Mouse (Mus musculus): ENCODE data around the gene Bin2. TPM values are rescaled to one million over a fixed set of nuclear protein-coding genes. Genes with fewer than 3 reads are reported as not detected.
A peak's percentile ranks its signal among the peaks of the same experiment; 100 is the strongest.

Gene Bin2
- 309 and 324 TPM in 2 replicates for total RNA-seq (2015)
- 275 and 304 TPM in 2 replicates for total RNA-seq (2017)

GRCm38 (mm10) chr15:100669337-100669736 lies at the start of gene Bin2:
Bin2 (minus strand) TSS chr15:100669553.
- peak; percentile 68 for ATAC-seq (ENCODE audit: poor library complexity, severe bottlenecking)

DNA sequence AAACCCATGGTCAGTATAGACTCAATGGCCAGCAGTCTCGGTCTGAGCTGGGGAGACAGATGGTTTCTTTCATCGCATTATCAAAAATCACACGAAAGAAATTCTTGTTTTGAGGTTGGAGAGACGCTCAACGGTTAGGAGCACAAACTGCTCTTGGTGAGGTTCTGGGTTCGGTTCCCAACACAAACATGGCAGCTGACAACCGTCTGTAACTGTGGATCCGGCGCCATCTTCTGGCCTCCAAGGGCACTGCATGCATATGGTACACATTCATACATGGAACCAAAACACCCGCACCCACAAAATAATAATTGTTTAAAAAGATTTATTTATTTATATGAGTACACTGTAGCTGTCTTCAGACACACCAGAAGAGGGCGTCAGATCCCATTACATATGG lies 49.2 kb upstream of the Bin2 start:
- no peak for ATAC-seq (ENCODE audit: poor library complexity, severe bottlenecking)

- peak; percentile 86 for ATAC-seq (ENCODE audit: poor library complexity, severe bottlenecking)
Measured at GRCm38 (mm10) chr15:100717933-100718332, 48.6 kb upstream of the Bin2 start.

DNA sequence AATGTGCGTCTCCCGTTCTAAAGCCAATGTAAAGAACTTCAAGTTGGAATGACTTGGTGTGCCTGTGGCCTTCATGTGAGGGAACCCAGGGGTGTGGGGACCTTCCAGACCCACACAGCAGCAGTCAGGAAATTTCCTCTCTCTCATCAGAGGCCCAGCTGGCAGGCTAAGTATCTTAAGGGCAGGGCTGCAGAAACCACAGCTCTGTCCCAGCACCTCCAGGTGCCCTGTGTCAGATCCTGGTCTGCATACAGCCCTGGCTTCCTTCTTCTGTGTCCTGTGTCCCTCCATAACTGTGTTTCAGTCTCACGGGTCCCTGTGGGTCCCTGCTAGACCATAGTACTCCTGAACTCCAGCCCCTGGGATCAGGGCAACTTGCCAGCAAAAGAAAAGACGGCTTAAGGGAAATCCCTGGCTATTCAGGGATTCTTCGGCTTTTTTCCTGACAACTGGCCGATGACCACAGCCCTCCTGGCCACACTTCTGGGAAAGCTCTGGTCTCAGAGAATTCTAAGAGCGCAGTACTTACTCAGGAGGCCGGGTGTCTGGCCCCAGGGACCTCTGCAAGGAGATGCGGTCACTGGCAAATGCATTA lies 46.1 kb upstream of the Bin2 start:
- ATAC-seq (ENCODE audit: poor library complexity, severe bottlenecking) = no peak

GRCm38 (mm10) chr15:100714470-100714869 lies 45.1 kb upstream of the Bin2 start:
- no peak for ATAC-seq (ENCODE audit: poor library complexity, severe bottlenecking)

DNA sequence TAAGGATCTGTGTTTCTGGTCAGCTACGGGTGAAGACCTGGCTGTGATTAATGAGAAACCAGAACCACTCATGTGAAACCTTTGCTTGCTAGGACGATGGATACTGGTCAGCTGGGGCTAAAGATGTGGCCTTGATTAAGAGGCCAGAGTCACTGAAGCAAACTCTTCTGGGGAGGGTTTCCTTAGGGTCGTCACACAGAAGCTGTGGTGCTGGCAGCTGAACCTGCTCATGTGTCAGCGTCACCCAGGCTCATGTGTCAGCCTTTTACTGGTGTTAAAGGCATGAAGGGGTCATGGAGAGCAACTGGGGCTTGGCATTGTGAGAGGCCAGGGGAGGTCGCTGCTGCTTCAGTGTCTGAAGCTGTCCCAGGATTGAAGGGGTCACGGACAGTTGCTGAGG lies 41.5 kb upstream of the Bin2 start:
- no peak for ATAC-seq (ENCODE audit: poor library complexity, severe bottlenecking)

DNA sequence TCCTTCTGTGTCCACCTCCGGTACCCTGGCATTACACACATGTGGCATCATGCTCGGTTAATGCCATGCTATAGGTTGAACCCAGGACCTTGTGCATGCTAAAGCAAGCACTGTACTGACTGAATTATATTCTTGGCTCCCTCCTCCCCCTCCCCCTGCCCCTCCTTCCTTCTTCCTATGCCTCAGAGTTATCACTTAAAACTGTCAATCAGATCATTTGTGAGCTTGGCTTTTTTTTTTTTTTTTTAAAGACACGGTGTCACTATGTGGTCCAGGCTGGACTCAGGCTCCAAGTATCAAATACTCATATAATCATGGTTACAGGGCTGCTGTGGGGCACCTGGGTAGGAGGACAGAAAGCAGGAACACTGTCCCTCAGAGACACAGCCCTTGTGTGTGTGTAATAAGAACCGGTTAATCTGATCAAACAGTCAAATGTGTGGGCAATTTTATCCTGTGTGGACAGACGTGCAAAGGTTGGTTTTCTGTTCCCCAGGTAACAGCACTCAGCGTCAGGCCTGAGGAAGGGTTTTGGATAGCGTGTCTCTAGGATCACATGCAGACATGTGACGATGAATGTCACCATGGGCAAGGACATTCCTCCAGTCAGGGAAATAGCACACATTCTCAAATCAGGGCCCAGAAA lies 39.2 kb upstream of the Bin2 start:
- ATAC-seq (ENCODE audit: poor library complexity, severe bottlenecking) = no peak

GRCm38 (mm10) chr15:100706226-100706625 lies 36.9 kb upstream of the Bin2 start:
- ATAC-seq (ENCODE audit: poor library complexity, severe bottlenecking) = peak; percentile 96

- ATAC-seq (ENCODE audit: poor library complexity, severe bottlenecking) = no peak
Measured at GRCm38 (mm10) chr15:100705376-100705775, 36.0 kb upstream of the Bin2 start.

- ATAC-seq (ENCODE audit: poor library complexity, severe bottlenecking) = no peak
Measured at GRCm38 (mm10) chr15:100703913-100704312, 34.6 kb upstream of the Bin2 start.

DNA sequence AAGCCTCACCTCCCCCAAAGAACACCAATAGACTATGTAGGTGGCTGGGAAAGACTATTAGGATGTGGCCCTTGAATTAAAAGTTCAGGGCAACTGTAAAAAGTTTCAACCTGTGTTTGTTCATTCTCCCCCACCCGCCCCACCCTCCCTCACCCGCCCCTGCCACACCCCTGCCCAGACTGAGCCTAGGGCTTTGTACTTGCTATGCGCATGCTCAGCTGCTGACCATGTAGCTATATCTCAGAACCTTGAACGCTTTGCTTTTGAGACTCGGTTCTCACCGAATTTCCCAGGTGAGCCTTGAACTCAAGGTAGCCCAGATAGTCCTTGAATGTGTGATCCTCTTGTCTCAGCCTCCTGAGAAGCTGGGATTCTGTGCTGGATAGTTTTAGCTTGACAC lies 32.5 kb upstream of the Bin2 start:
- ATAC-seq (ENCODE audit: poor library complexity, severe bottlenecking) = no peak

- ATAC-seq (ENCODE audit: poor library complexity, severe bottlenecking) = no peak
Measured at GRCm38 (mm10) chr15:100701108-100701507, 31.8 kb upstream of the Bin2 start.

- ATAC-seq (ENCODE audit: poor library complexity, severe bottlenecking) = no peak
Measured at GRCm38 (mm10) chr15:100700424-100700823, 31.1 kb upstream of the Bin2 start.

GRCm38 (mm10) chr15:100699386-100699785 lies 30.0 kb upstream of the Bin2 start:
- peak; percentile 78 for ATAC-seq (ENCODE audit: poor library complexity, severe bottlenecking)

DNA sequence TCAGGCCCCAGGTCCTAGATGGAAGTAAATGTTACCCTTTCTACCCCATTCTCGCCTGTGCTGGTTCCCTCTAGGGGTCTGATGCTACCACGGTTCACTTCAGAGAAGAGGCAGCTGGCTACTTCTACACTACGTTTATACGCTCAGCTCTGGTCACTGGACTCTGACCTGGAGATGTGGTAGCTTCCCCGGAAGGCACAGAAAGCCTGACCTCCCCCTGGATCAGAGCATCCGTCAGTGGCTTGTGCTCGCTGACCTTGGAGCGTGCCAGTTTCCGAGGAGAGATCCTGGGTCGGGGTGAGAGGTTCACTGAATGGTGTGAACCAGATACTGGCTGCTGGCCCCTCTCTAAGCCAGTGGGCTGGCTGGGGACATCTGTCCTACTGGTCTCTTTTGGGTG lies 28.7 kb upstream of the Bin2 start:
- ATAC-seq (ENCODE audit: poor library complexity, severe bottlenecking) = no peak

GRCm38 (mm10) chr15:100694406-100694805 lies 25.1 kb upstream of the Bin2 start:
- no peak for ATAC-seq (ENCODE audit: poor library complexity, severe bottlenecking)

- ATAC-seq (ENCODE audit: poor library complexity, severe bottlenecking) = no peak
Measured at GRCm38 (mm10) chr15:100691990-100692389, 22.6 kb upstream of the Bin2 start.

DNA sequence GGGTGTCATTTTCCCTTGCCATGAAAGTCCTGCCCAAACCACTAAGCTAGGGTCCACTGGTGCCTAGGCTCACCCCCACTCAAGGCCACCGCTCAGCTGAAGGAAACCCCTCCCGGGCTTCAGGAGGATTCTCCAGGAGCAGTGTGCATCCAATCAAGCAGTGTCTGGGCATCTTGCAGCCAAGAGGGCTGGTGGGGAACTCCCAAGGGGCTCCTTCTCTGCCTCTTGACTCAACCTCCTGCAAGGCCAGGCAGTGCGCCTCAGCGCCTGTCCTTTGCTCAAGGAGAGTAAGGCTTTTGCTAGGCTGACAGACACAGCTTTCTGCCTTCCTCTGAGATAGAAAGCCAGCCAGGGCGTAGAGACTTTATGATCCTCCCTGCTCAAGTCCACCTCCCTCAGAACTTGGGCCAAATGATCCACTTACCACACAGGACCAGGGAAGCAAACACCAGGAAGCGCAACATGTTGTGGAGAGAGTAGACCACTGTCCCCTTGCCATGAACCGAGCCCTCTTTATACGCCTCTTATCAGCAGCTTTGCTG lies 18.1 kb upstream of the Bin2 start, which contains the start of gene Cela1:
Gene Cela1 (minus strand): TSS at position 492 of the 542 bp plus-strand sequence.
- ATAC-seq (ENCODE audit: poor library complexity, severe bottlenecking) = 0 out of 2 replicates have a peak, but pooled peaks have one; percentile 6

DNA sequence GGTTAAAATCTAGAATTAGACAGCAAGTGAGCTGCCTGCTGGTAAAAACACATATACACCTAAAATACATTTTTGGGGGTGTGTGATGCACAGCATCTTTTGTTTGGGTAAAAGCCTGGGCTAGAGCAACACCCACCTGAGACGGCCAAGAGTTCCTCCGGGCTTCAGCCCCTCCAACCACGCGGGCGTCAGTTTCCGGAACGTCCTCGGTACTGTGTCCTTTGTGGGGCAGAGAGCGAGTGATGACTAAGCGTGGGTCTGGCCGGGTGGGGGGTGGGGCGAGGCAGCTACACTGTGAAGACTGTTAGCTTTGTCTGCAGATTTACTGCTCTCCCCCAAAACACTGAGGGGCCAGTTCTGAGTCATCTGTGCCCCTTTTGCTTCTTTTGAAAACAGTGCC lies 17.6 kb upstream of the Bin2 start:
- ATAC-seq (ENCODE audit: poor library complexity, severe bottlenecking) = peak; percentile 83

- no peak for ATAC-seq (ENCODE audit: poor library complexity, severe bottlenecking)
Measured at GRCm38 (mm10) chr15:100686434-100686833, 17.1 kb upstream of the Bin2 start.

DNA sequence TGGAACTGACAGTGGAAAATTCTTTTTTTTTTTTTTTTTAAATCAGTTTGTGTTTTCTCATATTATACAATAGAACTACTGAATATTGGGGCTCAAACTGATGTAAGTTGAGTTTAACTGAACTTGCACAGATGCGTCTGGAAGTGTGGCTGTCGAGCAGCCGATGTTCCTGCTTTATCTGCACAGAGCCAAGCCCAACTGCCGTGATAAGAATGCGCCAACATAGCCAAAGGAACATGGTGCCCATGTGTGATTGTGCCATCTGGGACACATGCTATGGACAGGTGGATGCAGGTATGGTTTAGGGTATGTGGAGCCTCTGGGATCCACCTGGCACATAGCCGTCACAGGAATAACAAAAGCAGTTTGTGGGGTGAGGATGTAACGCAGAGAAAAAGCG lies 16.5 kb upstream of the Bin2 start:
- ATAC-seq (ENCODE audit: poor library complexity, severe bottlenecking) = no peak

DNA sequence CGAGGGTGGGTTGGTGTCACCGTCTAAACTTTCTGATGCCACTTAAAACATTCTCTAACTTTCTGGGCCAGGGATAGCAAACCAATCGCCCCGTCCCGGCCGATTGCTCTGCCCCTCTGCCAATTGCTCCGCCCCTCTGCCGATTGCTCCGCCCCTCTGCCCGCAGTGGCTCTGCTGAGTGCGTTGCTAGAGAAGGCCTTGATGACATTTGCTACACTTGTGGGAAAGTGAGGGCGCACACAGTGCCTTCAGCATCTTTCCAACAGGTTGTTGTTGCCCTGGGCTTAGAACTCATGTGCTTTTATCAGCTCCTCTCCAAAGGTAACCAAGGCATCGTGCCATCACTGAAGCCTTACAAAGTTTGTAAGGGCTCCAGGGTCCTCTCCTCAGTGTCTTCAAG lies 15.9 kb upstream of the Bin2 start:
- no peak for ATAC-seq (ENCODE audit: poor library complexity, severe bottlenecking)

Measured in megakaryocyte, adult 5-6 weeks (primary cell).